Mouse (Mus musculus) thymus, adult 2 months (tissue): ENCODE measurements around the gene Stk19.
"Not testable (repeated sequence)": the region's sequence is repeated elsewhere in the genome, so short reads cannot be mapped to it uniquely, and the experiment has no call there.

Experiments
- CTCF ChIP-seq: fragments of 200-500 bp; IDR thresholded peaks from 2 replicates; pipeline ENCODE4 v1.5.1; 2012; ENCODE audit warnings: mild to moderate bottlenecking, control low read depth, low read length, moderate library complexity, borderline replicate concordance; ENCODE audit not compliant: control insufficient read depth, poor library complexity, insufficient read depth; ENCODE audit errors: extremely low read depth
- POLR2A ChIP-seq: fragments of 200-500 bp; IDR thresholded peaks from 2 replicates; pipeline ENCODE4 v1.6.1; 2012; ENCODE audit warnings: mild to moderate bottlenecking, low read length, control low read depth, moderate library complexity; ENCODE audit not compliant: control insufficient read depth, poor library complexity, insufficient read depth; ENCODE audit errors: extremely low read depth

- TF ChIP-seq POLR2A, CTCF: not testable (repeated sequence)
These were observed 32.4 kb downstream of the Stk19 start, which contains the start of gene Cyp21a1 for GRCm38 (mm10) chr17:34804301-34804700.
